Mouse (Mus musculus) stomach, embryonic 15.5 days (tissue): ENCODE measurements around the gene Cacna1e. TPM values are rescaled to one million over a fixed set of nuclear protein-coding genes. Genes with fewer than 3 reads are reported as not detected.

Experiments
- ATAC-seq: fragments of 200-750 bp; cut with Nextera tagmentation; 2 replicates; pipeline ENCODE4 v1.8.0; 2017; ENCODE audit warnings: low read depth, moderate number of reproducible peaks, moderate TSS enrichment; ENCODE audit not compliant: insufficient read depth, low FRiP score
- H3K27ac ChIP-seq: fragments of 300-500 bp; sonication (generic); 2 replicates; pipeline ENCODE4 v1.5.1; 2015; ENCODE audit warnings: mild to moderate bottlenecking, inconsistent platforms
- H3K27me3 ChIP-seq: fragments of 300-500 bp; sonication (generic); replicated peaks from 2 replicates; pipeline ENCODE4 v1.6.1; 2015; ENCODE audit warnings: inconsistent platforms
- H3K36me3 ChIP-seq: fragments of 300-500 bp; sonication (generic); 2 replicates; pipeline ENCODE4 v1.6.1; 2015; ENCODE audit warnings: inconsistent platforms
- H3K4me1 ChIP-seq: fragments of 300-500 bp; sonication (generic); 2 replicates; pipeline ENCODE4 v1.6.1; 2015; ENCODE audit warnings: inconsistent platforms
- H3K4me2 ChIP-seq: fragments of 300-500 bp; sonication (generic); 2 replicates; pipeline ENCODE4 v1.6.1; 2015; ENCODE audit warnings: mild to moderate bottlenecking, inconsistent platforms
- H3K4me3 ChIP-seq: fragments of 300-500 bp; sonication (generic); replicated peaks from 2 replicates; pipeline ENCODE4 v1.5.1; 2015; ENCODE audit warnings: inconsistent platforms
- H3K9ac ChIP-seq: fragments of 300-500 bp; sonication (generic); 2 replicates; pipeline ENCODE4 v1.6.1; 2015; ENCODE audit warnings: inconsistent platforms
- H3K9me3 ChIP-seq: fragments of 300-500 bp; sonication (generic); 2 replicates; pipeline ENCODE4 v1.6.1; 2016; ENCODE audit warnings: inconsistent platforms
- WGBS: fragments of 180-500 bp; shearing (Covaris S2); methylation state at CpG from one replicate; pipeline ENCODE4 v1.1.7; 2015; 5-methylcytosine and 5-hydroxymethylcytosine counted together
- polyA plus RNA-seq: library from polyadenylated mRNA; unstranded; fragments of >200 nt; fragmentation: Nextera tagmentation; extraction: Ambion mirVana; gene quantifications from 2 replicates; pipeline ENCODE4 v1.2.1, GENCODE M21; 2015

Gene Cacna1e
- polyA plus RNA-seq, 1 experiment from 2014 or later, result 1.3 TPM

GRCm38 (mm10) chr1:154688876-154689665 lies 195.2 kb downstream of the Cacna1e start:
- Histone ChIP-seq H3K4me1 (no peaks in the 10 kb centered on the region), H3K4me3 (no peak overlapping the region), H3K4me2 (no peak overlapping the region), H3K36me3 (no peaks in the 10 kb centered on the region), H3K9me3 (no peaks in the 10 kb centered on the region), H3K9ac (no peak overlapping the region), H3K27ac (no peak overlapping the region), H3K27me3 (no peaks in the 10 kb centered on the region)
- ATAC-seq, result no peak
- 39% methylated on average over 14 of the region's 14 CpGs for WGBS

- Histone ChIP-seq H3K4me1 (no peaks in the 10 kb centered on the region), H3K4me3 (no peak overlapping the region), H3K27ac (no peak overlapping the region), H3K27me3 (no peaks in the 10 kb centered on the region), H3K4me2 (no peak overlapping the region), H3K9ac (no peak overlapping the region), H3K9me3 (no peaks in the 10 kb centered on the region), H3K36me3 (no peaks in the 10 kb centered on the region)
- no peak for ATAC-seq
- WGBS, result 83% methylated on average over 6 of the region's 6 CpGs
Measured at GRCm38 (mm10) chr1:154686861-154687260, 197.4 kb downstream of the Cacna1e start.

DNA sequence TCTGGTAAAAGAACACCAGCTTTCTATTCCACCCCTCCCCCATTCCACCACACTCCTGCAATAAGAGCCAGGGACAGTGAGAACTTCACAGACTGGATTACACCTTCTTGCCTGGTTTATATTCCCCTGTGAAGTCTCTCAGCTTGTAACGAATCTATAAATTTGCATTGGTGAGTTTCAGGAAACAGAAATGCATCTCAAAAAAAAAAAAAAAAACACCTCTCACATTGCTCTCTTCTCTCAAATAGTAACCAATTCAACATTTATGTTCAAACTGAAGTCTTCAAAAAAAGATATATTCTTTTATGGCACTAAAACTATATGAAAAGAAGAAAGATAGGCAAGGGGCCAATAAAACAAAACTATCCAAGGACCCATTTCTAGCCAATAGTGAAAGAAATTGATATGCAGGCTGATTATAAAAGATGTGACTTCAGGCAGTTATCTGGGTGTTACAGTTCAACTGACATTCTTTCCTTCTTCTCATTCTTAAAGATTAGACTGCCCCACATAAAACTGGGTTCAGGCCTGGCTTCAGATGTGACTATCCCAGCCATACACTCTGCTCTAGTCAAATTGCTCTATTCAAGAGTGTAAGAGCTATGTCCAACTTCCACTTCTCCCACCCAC lies 200.7 kb downstream of the Cacna1e start:
- Histone ChIP-seq H3K9me3 (no peaks in the 10 kb centered on the region), H3K27ac (no peak overlapping the region), H3K27me3 (no peaks in the 10 kb centered on the region), H3K9ac (no peak overlapping the region), H3K4me2 (no peak overlapping the region), H3K4me1 (no peaks in the 10 kb centered on the region), H3K4me3 (no peak overlapping the region), H3K36me3 (no peaks in the 10 kb centered on the region)
- ATAC-seq, result no peak
- WGBS, result 65% methylated on average over 1 of the region's 1 CpGs

- Histone ChIP-seq H3K36me3 (no peaks in the 10 kb centered on the region), H3K27ac (no peak overlapping the region), H3K4me2 (no peak overlapping the region), H3K27me3 (no peaks in the 10 kb centered on the region), H3K4me3 (no peak overlapping the region), H3K9ac (no peak overlapping the region), H3K9me3 (no peaks in the 10 kb centered on the region), H3K4me1 (no peaks in the 10 kb centered on the region)
- WGBS, result 71% methylated on average over 1 of the region's 1 CpGs
- no peak for ATAC-seq
Measured at GRCm38 (mm10) chr1:154678989-154679388, 205.3 kb downstream of the Cacna1e start.

DNA sequence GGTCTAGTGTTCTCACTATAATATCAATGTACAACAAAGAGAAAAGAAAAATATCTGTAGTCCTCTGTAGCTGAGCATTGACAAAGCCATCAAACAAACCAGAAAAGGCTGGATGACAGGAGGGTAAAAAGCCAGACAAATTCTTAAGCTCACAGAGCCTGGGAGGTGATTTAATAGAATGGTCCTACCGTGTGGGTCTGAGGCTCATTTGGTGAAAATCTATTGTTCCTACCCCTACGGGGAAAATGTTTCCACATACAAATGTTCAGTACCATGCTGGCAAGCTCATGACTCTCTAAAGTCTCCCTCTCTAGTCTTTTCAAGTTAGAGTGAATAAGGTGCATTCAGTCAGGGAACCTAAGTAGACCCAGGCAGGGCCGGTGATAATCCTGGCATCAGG lies 206.2 kb downstream of the Cacna1e start:
- H3K4me2 ChIP-seq, result no peak overlapping the region
- H3K9me3 ChIP-seq, result no peaks in the 10 kb centered on the region
- no peaks in the 10 kb centered on the region for H3K27me3 ChIP-seq
- no peak for ATAC-seq
- H3K4me3 ChIP-seq, result no peak overlapping the region
- H3K4me1 ChIP-seq, result no peaks in the 10 kb centered on the region
- WGBS, result 89% methylated on average over 3 of the region's 3 CpGs
- H3K9ac ChIP-seq, result no peak overlapping the region
- no peak overlapping the region for H3K27ac ChIP-seq
- H3K36me3 ChIP-seq, result no peaks in the 10 kb centered on the region

DNA sequence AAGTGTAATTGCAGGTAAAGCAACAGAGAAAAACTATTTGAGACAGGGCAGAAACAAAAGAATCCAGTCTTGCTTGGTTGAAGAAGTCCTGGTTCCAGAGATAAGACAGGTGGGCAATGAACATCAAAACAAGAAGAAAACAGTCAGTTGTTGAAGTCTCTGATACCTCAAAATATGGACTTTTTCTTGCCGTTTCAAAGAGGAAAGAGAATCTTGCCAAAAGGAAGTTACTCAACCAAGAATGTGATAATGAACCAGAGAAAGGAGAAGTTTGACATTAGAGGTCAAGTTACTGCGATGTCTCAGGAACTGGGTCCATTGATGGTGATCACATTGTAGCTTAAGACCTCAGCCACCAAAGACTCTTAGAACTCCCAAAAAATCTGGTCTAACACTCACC lies 206.6 kb downstream of the Cacna1e start:
- no peak overlapping the region for H3K4me3 ChIP-seq
- no peak overlapping the region for H3K27ac ChIP-seq
- no peaks in the 10 kb centered on the region for H3K36me3 ChIP-seq
- no peaks in the 10 kb centered on the region for H3K27me3 ChIP-seq
- H3K9me3 ChIP-seq, result no peaks in the 10 kb centered on the region
- no peak overlapping the region for H3K4me2 ChIP-seq
- 71% methylated on average over 2 of the region's 2 CpGs for WGBS
- no peak overlapping the region for H3K9ac ChIP-seq
- no peak for ATAC-seq
- H3K4me1 ChIP-seq, result no peaks in the 10 kb centered on the region

DNA sequence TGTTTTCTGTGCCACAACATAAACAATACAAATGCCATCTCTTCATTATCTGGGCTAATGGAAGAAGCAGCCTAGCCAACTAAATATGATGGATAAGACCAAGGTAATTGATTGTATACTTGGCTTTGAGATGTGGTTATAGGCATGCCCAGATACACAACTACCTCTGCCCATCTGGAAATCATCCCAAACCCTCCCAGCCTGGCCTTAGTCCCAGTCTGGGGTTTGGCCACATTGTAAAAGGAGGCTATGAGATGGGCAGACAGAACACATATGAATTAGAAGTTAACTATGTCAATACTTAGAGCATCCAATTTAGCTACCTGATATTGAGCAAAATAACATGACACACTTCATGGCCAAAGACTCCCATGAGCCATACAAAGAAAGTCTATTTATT lies 220.6 kb downstream of the Cacna1e start:
- Histone ChIP-seq H3K27me3 (no peaks in the 10 kb centered on the region), H3K4me1 (no peaks in the 10 kb centered on the region), H3K9me3 (no peaks in the 10 kb centered on the region), H3K36me3 (no peaks in the 10 kb centered on the region), H3K27ac (no peak overlapping the region), H3K4me3 (no peak overlapping the region), H3K9ac (no peak overlapping the region), H3K4me2 (no peak overlapping the region)
- no peak for ATAC-seq

- no peak for ATAC-seq
- H3K4me1 ChIP-seq, result no peaks in the 10 kb centered on the region
- H3K4me3 ChIP-seq, result no peak overlapping the region
- H3K36me3 ChIP-seq, result no peaks in the 10 kb centered on the region
- H3K27ac ChIP-seq, result no peak overlapping the region
- no peak overlapping the region for H3K4me2 ChIP-seq
- no peak overlapping the region for H3K9ac ChIP-seq
- no peaks in the 10 kb centered on the region for H3K9me3 ChIP-seq
- no peaks in the 10 kb centered on the region for H3K27me3 ChIP-seq
- WGBS, result 79% methylated on average over 5 of the region's 5 CpGs
Measured at GRCm38 (mm10) chr1:154661977-154662376, 222.3 kb downstream of the Cacna1e start.

GRCm38 (mm10) chr1:154661221-154661864 lies 223.0 kb downstream of the Cacna1e start:
- Histone ChIP-seq H3K4me2 (no peak overlapping the region), H3K9me3 (no peaks in the 10 kb centered on the region), H3K36me3 (no peaks in the 10 kb centered on the region), H3K27ac (no peak overlapping the region), H3K27me3 (no peaks in the 10 kb centered on the region), H3K4me3 (no peak overlapping the region), H3K9ac (no peak overlapping the region), H3K4me1 (no peaks in the 10 kb centered on the region)
- no peak for ATAC-seq
- 60% methylated on average over 7 of the region's 7 CpGs for WGBS

DNA sequence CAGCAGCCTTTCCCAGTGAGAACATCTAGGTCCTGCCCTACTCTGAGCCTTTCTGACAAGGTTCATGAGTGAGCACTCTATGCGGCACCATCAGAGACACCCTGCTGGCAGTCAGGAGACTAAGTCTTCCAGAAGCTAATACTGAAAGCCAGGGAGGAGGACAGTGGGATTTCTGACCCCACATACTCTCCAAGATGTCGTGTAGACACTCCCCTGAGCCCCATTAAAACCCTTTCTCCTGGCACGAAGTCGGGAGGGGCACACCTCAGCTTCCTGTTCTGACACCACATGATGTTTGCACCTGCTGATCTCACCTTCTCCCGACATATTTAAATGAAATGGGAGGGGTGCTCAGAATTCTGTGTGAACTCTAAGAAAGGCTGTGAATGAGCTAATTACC lies 226.9 kb downstream of the Cacna1e start:
- Histone ChIP-seq H3K9ac (no peak overlapping the region), H3K36me3 (no peaks in the 10 kb centered on the region), H3K27me3 (no peaks in the 10 kb centered on the region), H3K4me1 (no peaks in the 10 kb centered on the region), H3K27ac (no peak overlapping the region), H3K9me3 (no peaks in the 10 kb centered on the region), H3K4me2 (no peak overlapping the region), H3K4me3 (no peak overlapping the region)
- 45% methylated on average over 5 of the region's 5 CpGs for WGBS
- ATAC-seq, result no peak

GRCm38 (mm10) chr1:154653951-154654350 lies 230.3 kb downstream of the Cacna1e start:
- no peak for ATAC-seq
- H3K27ac ChIP-seq, result no peak overlapping the region

GRCm38 (mm10) chr1:154646156-154646950 lies 237.9 kb downstream of the Cacna1e start:
- Histone ChIP-seq H3K27ac (no peak overlapping the region), H3K27me3 (no peaks in the 10 kb centered on the region), H3K9me3 (no peaks in the 10 kb centered on the region), H3K4me2 (no peak overlapping the region), H3K4me1 (no peaks in the 10 kb centered on the region), H3K36me3 (no peaks in the 10 kb centered on the region), H3K9ac (no peak overlapping the region), H3K4me3 (no peak overlapping the region)
- whole genome bisulfite sequencing, result 84% methylated on average over 6 of the region's 6 CpGs
- ATAC-seq, result no peak

More at GRCm38 (mm10) chr1:154653951-154654350, 230.3 kb downstream of the Cacna1e start:
- no peaks in the 10 kb centered on the region for H3K27me3 ChIP-seq
- no peaks in the 10 kb centered on the region for H3K36me3 ChIP-seq
- no peak overlapping the region for H3K4me2 ChIP-seq
- H3K9me3 ChIP-seq, result no peaks in the 10 kb centered on the region
- no peak overlapping the region for H3K4me3 ChIP-seq
- WGBS, result 65% methylated on average over 2 of the region's 2 CpGs
- H3K9ac ChIP-seq, result no peak overlapping the region
- H3K4me1 ChIP-seq, result no peaks in the 10 kb centered on the region
